Mouse (Mus musculus): ENCODE data around the gene March2. TPM values are rescaled to one million over a fixed set of nuclear protein-coding genes. Genes with fewer than 3 reads are reported as not detected.

March2 gene
- polyA plus RNA-seq, 1 experiment from 2014 or later = 274 TPM

GRCm38 (mm10) chr17:33676086-33676485, 42.4 kb downstream of the March2 start:
- H3K27ac ChIP-seq (replicated peaks) = no peak overlapping the region
- no peaks in the 10 kb centered on the region for H3K9me3 ChIP-seq (replicated peaks)
- peaks cover 49% of the 10 kb centered on the region for H3K36me3 ChIP-seq (replicated peaks)
- H3K4me2 ChIP-seq = no peak overlapping the region
- H3K9ac ChIP-seq = no peak overlapping the region
- no peak overlapping the region for H3K4me3 ChIP-seq (replicated peaks)
- 87% methylated on average over 2 of the region's 2 CpGs for WGBS (ENCODE audit: insufficient replicate concordance)
- peaks cover 46% of the 10 kb centered on the region for H3K4me1 ChIP-seq (replicated peaks)
- H3K27me3 ChIP-seq = no peaks in the 10 kb centered on the region
- no peak for ATAC-seq (ENCODE audit: insufficient read depth)

- H3K27me3 ChIP-seq = no peaks in the 10 kb centered on the region
- H3K4me3 ChIP-seq (replicated peaks) = no peak overlapping the region
- peaks cover 46% of the 10 kb centered on the region for H3K4me1 ChIP-seq (replicated peaks)
- no peak overlapping the region for H3K4me2 ChIP-seq
- H3K9ac ChIP-seq = no peak overlapping the region
- ATAC-seq (ENCODE audit: insufficient read depth) = no peak
- H3K27ac ChIP-seq (replicated peaks) = no peak overlapping the region
- peaks cover 46% of the 10 kb centered on the region for H3K36me3 ChIP-seq (replicated peaks)
- no peaks in the 10 kb centered on the region for H3K9me3 ChIP-seq (replicated peaks)
Observed at GRCm38 (mm10) chr17:33675452-33675851, 43.0 kb downstream of the March2 start.

DNA sequence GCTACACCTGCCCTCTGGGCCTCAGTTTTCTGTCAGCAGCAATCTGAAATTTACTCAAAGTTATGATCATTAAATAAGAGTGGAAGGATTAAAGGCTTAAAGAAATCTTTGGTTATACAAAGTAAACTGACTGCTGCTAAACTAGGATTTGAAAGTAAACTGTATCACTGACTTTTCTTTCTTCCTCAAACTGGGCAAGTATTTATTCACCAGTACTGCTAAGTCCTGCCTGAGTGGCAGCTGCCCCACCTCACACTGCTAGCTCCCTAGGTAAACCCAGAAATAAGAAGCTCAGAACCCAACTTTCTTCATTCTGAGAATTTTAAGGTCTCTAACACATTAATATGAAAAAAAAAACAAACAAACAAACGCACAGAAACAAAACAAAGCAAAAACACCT, 44.6 kb downstream of the March2 start:
- Histone ChIP-seq H3K4me1 (replicated peaks) (peaks cover 41% of the 10 kb centered on the region), H3K9ac (no peak overlapping the region), H3K27me3 (no peaks in the 10 kb centered on the region), H3K27ac (replicated peaks) (no peak overlapping the region), H3K36me3 (replicated peaks) (peaks cover 47% of the 10 kb centered on the region), H3K9me3 (replicated peaks) (no peaks in the 10 kb centered on the region), H3K4me2 (no peak overlapping the region), H3K4me3 (replicated peaks) (no peak overlapping the region)
- WGBS (ENCODE audit: insufficient replicate concordance) = 77% methylated on average over 1 of the region's 1 CpGs
- ATAC-seq (ENCODE audit: insufficient read depth) = no peak

DNA sequence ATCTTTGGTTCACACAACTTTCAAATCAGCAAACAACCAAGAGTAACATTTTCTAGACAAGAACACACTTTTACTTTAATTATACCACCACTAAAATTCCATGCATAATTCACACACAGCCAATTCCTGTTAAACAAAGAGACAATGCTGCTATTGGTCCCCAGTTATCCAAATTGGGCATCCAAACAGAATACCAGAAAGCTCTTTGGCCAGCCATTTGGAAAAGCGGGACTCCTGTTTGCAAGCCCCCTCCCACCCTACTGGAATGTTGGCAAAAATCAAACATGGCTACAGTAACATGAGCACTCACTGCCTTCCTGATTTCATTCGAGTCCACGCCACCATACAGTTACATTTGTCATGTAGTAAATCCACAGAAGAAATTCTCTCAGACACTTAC, 48.8 kb downstream of the March2 start:
- WGBS (ENCODE audit: insufficient replicate concordance) = 88% methylated on average over 3 of the region's 3 CpGs
- no peak overlapping the region for H3K27ac ChIP-seq (replicated peaks)
- no peaks in the 10 kb centered on the region for H3K9me3 ChIP-seq (replicated peaks)
- H3K9ac ChIP-seq = no peak overlapping the region
- H3K4me3 ChIP-seq (replicated peaks) = no peak overlapping the region
- no peak for ATAC-seq (ENCODE audit: insufficient read depth)
- H3K36me3 ChIP-seq (replicated peaks) = peaks cover 55% of the 10 kb centered on the region
- H3K4me2 ChIP-seq = no peak overlapping the region
- peaks cover 40% of the 10 kb centered on the region for H3K4me1 ChIP-seq (replicated peaks)
- no peaks in the 10 kb centered on the region for H3K27me3 ChIP-seq

- no peak overlapping the region for H3K4me2 ChIP-seq
- peak; percentile 80 for ATAC-seq (ENCODE audit: insufficient read depth)
- no peak overlapping the region for H3K4me3 ChIP-seq (replicated peaks)
- H3K9me3 ChIP-seq (replicated peaks) = no peaks in the 10 kb centered on the region
- 11% methylated on average over 3 of the region's 3 CpGs for WGBS (ENCODE audit: insufficient replicate concordance)
- H3K4me1 ChIP-seq (replicated peaks) = peaks cover 27% of the 10 kb centered on the region
- H3K36me3 ChIP-seq (replicated peaks) = peaks cover 70% of the 10 kb centered on the region
- H3K27me3 ChIP-seq = no peaks in the 10 kb centered on the region
- peak overlapping the region; percentile 38; the same call in 1 of the 2 replicates for H3K27ac ChIP-seq (replicated peaks)
- no peak overlapping the region for H3K9ac ChIP-seq
Observed at GRCm38 (mm10) chr17:33666813-33667212, 51.7 kb downstream of the March2 start.

- H3K4me2 ChIP-seq = no peak overlapping the region
- H3K4me3 ChIP-seq (replicated peaks) = no peak overlapping the region
- no peaks in the 10 kb centered on the region for H3K9me3 ChIP-seq (replicated peaks)
- ATAC-seq (ENCODE audit: insufficient read depth) = peak; percentile 44
- H3K9ac ChIP-seq = no peak overlapping the region
- WGBS (ENCODE audit: insufficient replicate concordance) = 97% methylated on average over 34 of the region's 34 CpGs
- no peak overlapping the region for H3K27ac ChIP-seq (replicated peaks)
- H3K27me3 ChIP-seq = no peaks in the 10 kb centered on the region
- peaks cover 98% of the 10 kb centered on the region for H3K36me3 ChIP-seq (replicated peaks)
- no peaks in the 10 kb centered on the region for H3K4me1 ChIP-seq (replicated peaks)
Observed at GRCm38 (mm10) chr17:33649781-33650475, 68.5 kb downstream of the March2 start.

GRCm38 (mm10) chr17:33645073-33645472, 73.4 kb downstream of the March2 start:
- peaks cover 15% of the 10 kb centered on the region for H3K4me1 ChIP-seq (replicated peaks)
- no peak overlapping the region for H3K9ac ChIP-seq
- no peaks in the 10 kb centered on the region for H3K9me3 ChIP-seq (replicated peaks)
- no peak overlapping the region for H3K27ac ChIP-seq (replicated peaks)
- H3K27me3 ChIP-seq = no peaks in the 10 kb centered on the region
- H3K4me2 ChIP-seq = no peak overlapping the region
- H3K4me3 ChIP-seq (replicated peaks) = no peak overlapping the region
- 94% methylated on average over 8 of the region's 8 CpGs for WGBS (ENCODE audit: insufficient replicate concordance)
- peaks cover 83% of the 10 kb centered on the region for H3K36me3 ChIP-seq (replicated peaks)
- ATAC-seq (ENCODE audit: insufficient read depth) = no peak

DNA sequence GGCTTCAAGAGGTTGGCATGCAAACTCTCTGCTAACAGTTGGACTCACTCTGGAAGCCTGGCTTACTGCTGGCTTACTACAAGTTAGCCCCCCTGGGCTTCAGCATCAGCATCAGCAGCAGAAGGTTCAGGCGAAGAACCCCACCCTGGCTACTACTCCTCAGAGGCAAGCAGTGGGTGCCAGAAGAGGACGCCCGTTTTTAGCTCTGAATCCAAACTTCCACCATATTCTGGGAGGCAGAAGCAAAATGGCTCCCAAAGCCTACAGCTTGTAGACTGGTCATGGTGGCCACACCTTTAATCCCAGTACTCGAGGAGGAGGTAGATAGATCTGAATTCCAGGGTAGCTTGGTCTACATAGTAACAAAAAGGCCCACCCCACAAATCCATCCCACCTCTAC, 74.4 kb downstream of the March2 start:
- no peak overlapping the region for H3K4me3 ChIP-seq (replicated peaks)
- peaks cover 21% of the 10 kb centered on the region for H3K4me1 ChIP-seq (replicated peaks)
- H3K27me3 ChIP-seq = no peaks in the 10 kb centered on the region
- 71% methylated on average over 4 of the region's 4 CpGs for WGBS (ENCODE audit: insufficient replicate concordance)
- ATAC-seq (ENCODE audit: insufficient read depth) = no peak
- no peaks in the 10 kb centered on the region for H3K9me3 ChIP-seq (replicated peaks)
- no peak overlapping the region for H3K4me2 ChIP-seq
- peaks cover 73% of the 10 kb centered on the region for H3K36me3 ChIP-seq (replicated peaks)
- no peak overlapping the region for H3K9ac ChIP-seq
- H3K27ac ChIP-seq (replicated peaks) = no peak overlapping the region

- H3K4me1 ChIP-seq (replicated peaks) = peaks cover 21% of the 10 kb centered on the region
- ATAC-seq (ENCODE audit: insufficient read depth) = peak; percentile 65
- no peaks in the 10 kb centered on the region for H3K27me3 ChIP-seq
- 7% methylated on average over 6 of the region's 6 CpGs for WGBS (ENCODE audit: insufficient replicate concordance)
- H3K9ac ChIP-seq = no peak overlapping the region
- no peak overlapping the region; the same call in 1 of the 2 replicates for H3K4me2 ChIP-seq
- H3K4me3 ChIP-seq (replicated peaks) = no peak overlapping the region
- 0 out of 2 replicates have a peak overlapping the region, but pooled peaks have one; percentile 19 for H3K27ac ChIP-seq (replicated peaks)
- H3K9me3 ChIP-seq (replicated peaks) = no peaks in the 10 kb centered on the region
- H3K36me3 ChIP-seq (replicated peaks) = peaks cover 30% of the 10 kb centered on the region
Observed at GRCm38 (mm10) chr17:33639743-33640142, 78.7 kb downstream of the March2 start.

DNA sequence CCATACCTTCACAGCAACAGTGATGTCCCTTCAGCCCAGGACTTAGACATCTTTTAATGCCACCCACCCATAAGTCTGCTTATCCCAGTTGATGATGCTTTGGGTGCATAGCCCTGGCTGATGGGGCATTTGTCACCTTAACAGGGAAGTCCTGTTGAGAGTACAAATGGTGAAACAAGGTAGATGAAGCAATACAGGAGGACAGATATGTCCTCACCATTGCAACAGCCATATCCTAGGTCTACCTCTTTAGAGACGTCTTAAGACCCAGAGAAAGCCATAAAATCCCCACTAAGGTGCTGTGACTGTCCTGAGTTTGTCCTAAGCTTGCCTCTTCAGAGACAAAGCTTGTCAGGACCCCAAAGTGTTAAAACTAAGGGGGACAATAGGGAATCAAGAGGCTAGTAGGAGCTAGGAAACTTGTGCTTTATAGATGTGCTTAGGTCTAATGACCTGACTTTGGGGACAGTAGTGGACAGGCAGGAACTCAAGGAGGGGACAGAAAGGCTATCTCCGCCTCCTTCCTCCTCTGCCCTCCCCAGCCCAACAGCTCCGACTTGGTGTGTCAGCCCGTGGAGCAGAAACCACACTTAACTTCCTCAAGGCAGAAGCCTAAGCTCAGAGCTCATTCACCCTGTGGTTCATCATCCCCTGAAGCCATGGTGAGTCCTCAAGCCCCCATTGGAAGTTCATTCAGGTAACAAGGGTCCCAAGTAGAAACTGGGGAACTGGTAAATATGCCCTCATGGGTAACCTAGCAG, 80.8 kb downstream of the March2 start, which contains the start of gene Pram1:
Gene Pram1, plus strand, starts transcription at position 541 of the 761 bp plus-strand sequence.
- Histone ChIP-seq H3K9me3 (replicated peaks) (no peaks in the 10 kb centered on the region), H3K4me1 (replicated peaks) (peaks cover 21% of the 10 kb centered on the region), H3K27ac (replicated peaks) (peak within 1 kb of the TSS; percentile 15), H3K9ac (no peak within 1 kb of the TSS), H3K4me3 (replicated peaks) (peak within 1 kb of the TSS; percentile 24), H3K4me2 (peak within 1 kb of the TSS; percentile 11; the same call in 1 of the 2 replicates), H3K27me3 (no peaks in the 10 kb centered on the region), H3K36me3 (replicated peaks) (peaks cover 13% of the 10 kb centered on the region)
- WGBS (ENCODE audit: insufficient replicate concordance) = 35% methylated on average over 4 of the region's 4 CpGs
- no peak for ATAC-seq (ENCODE audit: insufficient read depth)

GRCm38 (mm10) chr17:33637038-33637437, 81.4 kb downstream of the March2 start:
- Histone ChIP-seq H3K27me3 (no peaks in the 10 kb centered on the region), H3K4me2 (no peak overlapping the region), H3K27ac (replicated peaks) (peak overlapping the region; percentile 15; the same call in 1 of the 2 replicates), H3K4me3 (replicated peaks) (no peak overlapping the region), H3K36me3 (replicated peaks) (peaks cover 13% of the 10 kb centered on the region), H3K9me3 (replicated peaks) (no peaks in the 10 kb centered on the region), H3K9ac (no peak overlapping the region), H3K4me1 (replicated peaks) (peaks cover 21% of the 10 kb centered on the region)
- 78% methylated on average over 2 of the region's 2 CpGs for WGBS (ENCODE audit: insufficient replicate concordance)
- no peak for ATAC-seq (ENCODE audit: insufficient read depth)

Data from liver, embryonic 15.5 days (tissue).